Mouse (Mus musculus): ENCODE results near the gene Cdc14b. TPM values are rescaled to one million over a fixed set of nuclear protein-coding genes. Genes with fewer than 3 reads are reported as not detected.
"Not testable (repeated sequence)": the region's sequence is repeated elsewhere in the genome, so short reads cannot be mapped to it uniquely, and the experiment has no call there.

Gene Cdc14b
- total RNA-seq, 2 experiments from 2014 or later = 0.42 TPM; not detected in 1

DNA sequence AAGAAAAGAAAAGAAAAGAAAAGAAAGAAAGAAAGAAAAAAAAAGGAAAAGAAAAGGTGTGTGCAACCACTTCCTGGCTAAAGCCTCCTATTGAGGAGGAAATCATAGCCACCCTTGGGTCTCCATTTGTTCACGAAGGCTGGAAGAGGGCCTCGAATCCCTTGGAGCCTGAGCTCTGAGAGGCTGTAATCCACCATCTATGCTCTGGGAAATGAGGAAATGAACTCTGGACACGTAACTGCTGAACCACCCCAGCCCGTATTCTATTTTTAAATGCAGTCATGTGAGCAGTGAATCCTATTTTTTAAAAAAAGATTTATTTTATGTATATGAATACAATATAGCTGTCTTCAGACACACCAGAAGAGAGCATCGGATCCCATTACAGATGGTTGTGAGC lies 5.8 kb upstream of the Cdc14b start:
- ATAC-seq (replicated peaks; ENCODE audit: low FRiP score, poor library complexity, severe bottlenecking) = no peak

DNA sequence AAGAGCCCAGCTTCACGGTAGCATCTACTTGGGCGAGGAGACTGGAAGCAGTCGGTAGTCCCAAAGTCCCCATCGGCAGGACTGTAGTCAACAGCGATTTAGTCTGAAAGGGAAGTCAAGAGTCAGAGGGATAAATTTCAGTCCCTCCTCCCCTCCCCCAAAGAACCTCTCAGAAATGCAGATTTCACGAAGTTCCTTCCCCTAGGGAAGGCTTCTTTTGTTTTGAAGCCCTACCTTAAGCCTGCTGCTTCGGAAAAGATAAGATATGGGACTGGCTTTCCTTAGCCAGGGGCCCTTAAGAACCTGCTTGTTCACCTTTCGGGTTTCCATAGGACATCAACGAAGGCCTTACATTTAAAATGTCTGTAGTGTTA lies 651 bp upstream of the Cdc14b start:
- ATAC-seq (replicated peaks; ENCODE audit: low FRiP score, poor library complexity, severe bottlenecking) = no peak

DNA sequence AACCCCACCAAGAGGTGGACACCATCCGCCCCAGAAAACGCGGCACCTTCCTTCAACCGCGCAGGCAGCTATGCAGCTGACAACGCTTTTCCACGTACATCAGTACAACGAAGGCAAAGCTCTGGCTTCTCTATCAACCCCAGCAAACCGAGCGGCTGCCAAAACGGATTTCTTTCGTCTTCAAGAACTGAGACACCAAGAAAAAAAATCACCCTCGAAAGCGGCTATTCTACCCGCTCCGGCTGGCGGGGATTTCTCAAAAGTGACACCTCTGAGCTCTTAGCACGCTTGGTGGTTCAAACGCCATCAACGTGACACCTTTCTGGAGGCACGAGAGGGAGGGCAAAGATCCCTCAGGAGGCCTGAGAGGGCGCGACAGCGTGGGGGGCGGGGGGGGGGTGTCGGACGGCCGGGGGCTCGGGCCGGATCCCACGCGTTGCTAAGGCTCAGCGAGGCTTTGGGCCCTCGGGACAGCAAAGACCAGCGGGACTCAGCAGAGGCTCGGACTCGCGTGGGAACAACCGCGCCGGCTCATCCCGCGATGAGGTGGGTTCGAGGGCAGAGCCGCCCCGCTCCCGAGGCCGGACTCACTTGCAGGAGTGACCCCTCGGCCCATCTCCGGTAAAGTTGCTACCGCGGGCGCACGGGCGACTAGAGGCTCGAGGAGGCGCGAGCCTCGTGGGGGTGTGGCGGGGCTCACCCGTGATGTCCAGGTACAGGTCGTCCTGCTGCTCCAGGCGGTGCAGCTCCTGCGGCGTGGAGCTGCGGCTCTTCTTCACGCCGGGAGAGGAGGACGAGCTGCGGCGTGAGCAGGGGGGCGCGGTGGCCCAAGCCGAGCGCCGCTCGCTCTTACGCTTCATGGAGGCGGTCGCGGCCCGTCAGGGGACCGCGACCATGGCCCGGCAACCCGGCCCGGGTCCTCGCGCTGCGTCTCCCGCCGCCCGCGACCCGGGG lies 922 bp downstream of the Cdc14b start:
- no peak for ATAC-seq (replicated peaks; ENCODE audit: low FRiP score, poor library complexity, severe bottlenecking)

DNA sequence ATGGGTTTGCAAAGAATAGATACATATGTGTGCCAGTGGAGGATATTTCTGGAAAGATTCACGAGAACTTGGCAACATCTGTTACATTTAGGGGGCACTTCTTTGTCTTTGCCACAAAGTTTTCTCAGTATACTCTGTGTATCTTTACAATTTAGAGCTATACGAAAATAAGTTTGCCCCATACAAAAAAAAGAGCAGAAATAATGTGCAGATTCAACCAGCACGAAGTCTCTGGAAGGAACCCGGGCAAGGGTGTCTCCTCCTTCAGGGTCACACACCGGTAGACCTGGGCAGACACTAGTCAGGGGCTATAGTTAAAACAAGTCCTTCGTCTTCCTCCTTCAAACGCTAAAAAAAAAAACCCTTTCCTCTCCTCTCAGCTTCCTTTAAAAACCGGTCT lies 1.7 kb downstream of the Cdc14b start:
- no peak for ATAC-seq (replicated peaks; ENCODE audit: low FRiP score, poor library complexity, severe bottlenecking)

- no peak for ATAC-seq (replicated peaks; ENCODE audit: low FRiP score, poor library complexity, severe bottlenecking)
These were observed 6.7 kb downstream of the Cdc14b start for GRCm38 (mm10) chr13:64268384-64268783.

DNA sequence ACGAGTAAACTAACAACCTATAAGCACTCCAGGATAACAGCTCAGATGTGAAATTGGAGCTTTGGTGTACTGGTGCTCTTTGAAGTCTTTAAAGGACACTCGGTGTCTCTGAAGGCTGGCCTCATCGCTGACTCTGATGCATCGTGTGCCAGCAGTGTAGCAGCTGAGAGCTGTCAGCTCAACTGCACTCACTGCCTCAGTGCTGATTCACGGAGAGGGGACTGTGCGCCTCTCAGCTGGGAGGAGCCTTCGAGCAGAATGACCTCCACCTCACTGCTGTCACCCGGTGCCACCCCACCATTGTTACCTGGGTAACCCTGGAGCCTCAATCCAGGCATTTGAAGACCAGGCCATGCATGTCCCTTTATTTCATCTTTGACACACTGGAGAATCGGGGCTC lies 7.9 kb downstream of the Cdc14b start:
- no peak for ATAC-seq (replicated peaks; ENCODE audit: low FRiP score, poor library complexity, severe bottlenecking)

- ATAC-seq (replicated peaks; ENCODE audit: low FRiP score, poor library complexity, severe bottlenecking) = no peak
These were observed 10.5 kb downstream of the Cdc14b start for GRCm38 (mm10) chr13:64264586-64264985.

DNA sequence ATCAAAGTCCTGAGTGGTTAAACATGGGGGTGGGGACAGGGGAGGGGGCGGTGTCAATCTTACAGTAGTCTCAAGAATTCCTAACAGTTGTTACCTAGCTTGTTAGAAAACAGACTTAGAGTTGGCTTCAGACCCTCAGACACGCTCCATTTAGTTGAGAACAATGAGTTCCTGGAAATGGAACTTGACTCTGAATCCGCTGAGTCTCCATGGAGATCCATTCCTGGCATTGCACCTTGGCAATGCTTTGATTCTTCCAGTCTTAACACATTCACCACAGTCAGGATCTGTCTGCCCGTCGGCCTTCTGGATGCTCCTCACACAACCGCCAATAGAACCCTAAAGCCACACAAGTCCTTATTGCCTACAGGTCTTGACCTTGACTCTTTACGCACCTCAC lies 15.2 kb downstream of the Cdc14b start:
- ATAC-seq (replicated peaks; ENCODE audit: low FRiP score, poor library complexity, severe bottlenecking) = no peak

DNA sequence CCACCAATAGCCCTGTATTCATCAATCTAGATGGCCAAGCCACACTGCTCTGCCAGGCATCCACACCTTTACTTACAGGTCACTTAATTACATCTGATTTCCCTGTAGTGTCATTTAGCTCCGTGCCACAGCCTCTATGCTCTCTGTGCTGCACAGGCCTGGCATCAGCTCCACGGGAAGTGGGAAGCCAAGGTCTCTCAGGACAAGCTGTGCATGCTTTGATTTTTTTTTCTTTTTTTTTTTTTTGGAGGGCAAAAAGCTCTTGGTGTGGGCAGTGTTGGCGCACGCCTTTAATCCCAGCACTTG lies 16.6 kb downstream of the Cdc14b start:
- no peak for ATAC-seq (replicated peaks; ENCODE audit: low FRiP score, poor library complexity, severe bottlenecking)

DNA sequence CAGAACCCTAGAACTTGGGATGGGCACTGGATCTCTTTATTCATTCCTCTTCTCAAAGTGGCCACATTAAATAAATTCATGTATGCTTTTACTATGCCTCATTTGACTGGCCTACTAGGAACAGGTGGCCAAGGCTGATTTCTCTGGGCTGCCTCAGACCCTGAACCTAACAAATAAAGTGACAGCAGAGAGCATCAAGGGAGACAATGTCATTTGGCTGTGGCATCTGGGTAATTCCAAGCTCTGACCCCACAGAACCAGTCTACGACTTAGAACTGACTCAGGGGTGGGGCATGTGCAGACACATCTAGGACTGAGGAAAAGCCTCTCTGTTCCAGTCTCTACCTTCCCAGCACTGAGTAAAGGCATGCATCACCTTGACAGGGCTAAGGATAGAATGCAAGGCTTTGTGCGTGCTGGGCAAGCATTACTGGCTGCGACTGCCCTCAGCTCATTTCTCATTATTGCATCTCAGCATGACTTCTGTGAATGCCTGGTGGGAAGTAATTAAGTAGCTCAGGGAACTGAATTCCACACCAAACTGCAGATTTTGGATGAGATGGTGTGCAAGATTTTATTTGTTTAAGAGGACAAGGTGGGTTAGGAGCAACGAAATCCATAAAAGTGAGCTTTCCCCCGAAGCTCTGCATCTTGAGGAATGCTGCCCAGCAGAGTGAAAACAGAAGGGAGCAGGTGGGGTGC lies 17.1 kb downstream of the Cdc14b start:
- ATAC-seq (replicated peaks; ENCODE audit: low FRiP score, poor library complexity, severe bottlenecking) = no peak

DNA sequence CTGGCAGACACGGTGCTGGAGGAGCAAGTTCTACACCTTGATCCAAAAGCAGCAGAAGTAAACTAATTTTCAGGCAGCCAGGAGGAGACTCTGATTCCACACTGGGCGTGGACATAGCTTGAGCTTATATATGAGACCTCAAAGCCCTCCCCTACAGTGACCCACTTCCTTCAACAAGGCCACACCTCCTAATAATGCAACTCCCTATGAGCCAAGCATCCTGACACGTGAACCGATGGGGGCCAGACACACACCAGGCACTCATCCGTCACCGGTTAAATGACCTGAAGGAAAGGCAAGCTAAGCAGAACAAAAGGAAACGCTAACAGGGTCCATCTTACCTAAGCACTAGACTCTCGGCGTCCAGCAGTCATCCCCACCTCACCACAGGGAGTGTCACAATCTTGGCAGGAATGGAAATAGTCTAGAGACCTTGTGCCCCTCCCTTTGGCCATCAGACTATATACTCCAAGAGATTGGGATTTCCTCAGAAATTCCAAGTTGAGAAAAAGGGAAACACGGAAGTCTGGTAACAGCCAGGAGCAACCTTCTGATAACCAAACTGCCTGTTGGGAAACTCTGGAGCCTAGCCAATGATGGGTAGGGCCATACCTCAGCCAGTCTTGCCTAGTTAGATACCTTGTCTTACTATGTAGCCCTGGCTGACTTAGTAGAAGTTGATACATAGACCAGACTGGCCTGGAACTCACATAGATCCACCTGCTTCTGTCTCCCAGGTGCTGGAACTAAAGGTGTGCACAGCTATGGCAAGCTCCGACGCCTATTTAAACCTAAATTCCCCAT lies 17.9 kb downstream of the Cdc14b start:
- ATAC-seq (replicated peaks; ENCODE audit: low FRiP score, poor library complexity, severe bottlenecking) = no peak

DNA sequence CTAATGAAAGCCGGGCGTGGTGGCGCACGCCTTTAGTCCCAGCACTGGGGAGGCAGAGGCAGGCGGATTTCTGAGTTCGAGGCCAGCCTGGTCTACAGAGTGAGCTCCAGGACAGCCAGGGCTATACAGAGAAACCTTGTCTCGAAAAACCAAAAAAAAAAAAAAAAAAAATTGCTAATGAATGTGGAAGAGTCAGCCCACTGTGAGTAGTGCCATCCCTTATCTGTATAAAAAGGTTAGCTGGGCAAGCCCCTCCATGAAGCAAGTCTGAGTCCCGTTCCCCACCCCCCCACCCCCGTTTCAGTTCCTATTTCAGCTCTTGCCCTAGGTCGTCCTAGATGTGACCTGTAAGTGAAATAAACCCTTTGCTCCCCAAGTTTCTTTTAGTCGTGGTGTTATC lies 20.9 kb downstream of the Cdc14b start:
- ATAC-seq (replicated peaks; ENCODE audit: low FRiP score, poor library complexity, severe bottlenecking) = not testable (repeated sequence)

- ATAC-seq (replicated peaks; ENCODE audit: low FRiP score, poor library complexity, severe bottlenecking) = no peak
These were observed 21.4 kb downstream of the Cdc14b start for GRCm38 (mm10) chr13:64253697-64254096.

GRCm38 (mm10) chr13:64252147-64252546 lies 22.9 kb downstream of the Cdc14b start:
- ATAC-seq (replicated peaks; ENCODE audit: low FRiP score, poor library complexity, severe bottlenecking) = no peak

GRCm38 (mm10) chr13:64250363-64250762 lies 24.7 kb downstream of the Cdc14b start:
- no peak for ATAC-seq (replicated peaks; ENCODE audit: low FRiP score, poor library complexity, severe bottlenecking)

DNA sequence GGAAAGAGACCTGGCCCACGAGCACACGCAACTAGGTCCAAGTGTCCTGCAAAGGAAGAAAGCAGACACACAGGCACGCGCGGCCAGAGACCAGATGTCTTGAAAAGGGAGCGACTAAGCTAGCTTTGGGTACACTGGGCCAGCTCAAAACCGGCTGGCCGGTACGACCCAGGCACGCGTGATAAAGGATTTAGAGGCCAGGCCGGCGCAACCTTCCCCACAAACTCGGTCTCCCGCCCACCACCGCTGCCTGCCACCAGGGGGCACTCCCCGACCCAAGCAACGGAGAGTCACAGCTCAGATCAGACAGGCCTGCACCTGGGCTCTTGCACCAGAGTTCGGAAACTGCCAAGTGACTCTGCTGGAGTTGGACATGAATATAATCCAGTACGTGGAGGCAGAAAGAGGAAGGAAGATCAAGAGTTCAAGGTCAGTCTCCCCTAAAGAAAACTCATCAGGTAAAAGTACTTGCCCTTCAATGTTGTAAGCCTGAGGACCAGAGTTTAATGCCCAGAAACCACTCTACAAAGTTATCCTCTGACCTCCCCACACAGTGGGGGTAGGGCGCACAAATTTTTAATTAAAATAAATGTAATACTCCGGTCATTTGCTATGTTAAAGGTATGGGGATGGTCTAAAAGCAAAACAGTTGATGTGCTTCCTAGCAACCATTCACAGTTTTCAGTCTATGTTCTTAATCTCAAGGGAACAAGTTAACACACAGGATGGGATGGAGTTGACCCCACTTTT lies 26.1 kb downstream of the Cdc14b start:
- ATAC-seq (replicated peaks; ENCODE audit: low FRiP score, poor library complexity, severe bottlenecking) = peak; percentile 96

DNA sequence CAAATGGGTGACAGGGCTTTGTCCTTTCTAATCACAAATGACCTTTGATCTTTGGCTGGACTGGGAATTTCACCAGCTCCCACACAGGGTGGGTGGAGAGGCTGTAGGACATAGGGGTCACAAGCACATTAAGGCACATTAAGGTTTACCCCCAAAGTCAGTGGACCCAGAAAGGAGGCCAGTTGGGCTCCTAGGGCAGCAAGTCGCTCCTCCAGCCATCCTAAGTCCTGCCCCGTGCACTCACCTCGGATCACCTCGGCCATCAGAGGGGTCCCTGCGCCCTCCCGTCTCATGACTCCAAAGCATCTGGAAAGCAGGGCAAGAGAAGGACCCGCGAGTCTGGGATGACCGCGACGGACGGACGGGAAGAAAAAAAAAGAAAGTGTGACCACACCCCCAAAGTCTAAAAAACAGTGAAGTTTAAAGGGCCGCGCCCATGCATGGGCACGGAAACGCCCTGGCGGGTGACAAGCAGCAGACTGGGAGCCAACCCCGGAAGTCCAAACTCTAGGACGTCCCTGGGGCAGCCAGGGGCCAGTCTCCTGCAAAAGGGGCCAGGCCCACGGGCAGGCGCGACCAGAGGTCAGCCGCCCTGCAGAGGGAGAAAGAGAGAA lies 26.8 kb downstream of the Cdc14b start:
- ATAC-seq (replicated peaks; ENCODE audit: low FRiP score, poor library complexity, severe bottlenecking) = peak; percentile 94

DNA sequence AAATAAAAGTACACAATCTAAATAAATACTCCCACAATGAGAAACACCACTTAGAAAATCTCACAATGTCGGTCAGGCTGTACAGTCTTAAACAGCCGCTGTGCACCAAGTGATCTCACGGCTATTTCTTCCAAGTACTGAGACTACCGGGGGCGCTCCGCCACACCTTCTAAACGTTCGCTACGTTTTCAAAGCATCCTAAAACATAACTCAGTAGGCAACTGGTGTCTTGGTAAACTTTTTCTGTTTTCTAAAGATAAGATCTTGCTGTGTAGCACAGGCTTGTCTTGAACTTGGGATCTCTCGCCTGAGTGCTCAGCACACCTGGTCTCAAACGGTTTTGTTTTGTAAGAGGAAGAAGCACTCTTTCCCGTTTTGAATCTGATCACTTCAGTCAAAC lies 29.0 kb downstream of the Cdc14b start:
- no peak for ATAC-seq (replicated peaks; ENCODE audit: low FRiP score, poor library complexity, severe bottlenecking)

DNA sequence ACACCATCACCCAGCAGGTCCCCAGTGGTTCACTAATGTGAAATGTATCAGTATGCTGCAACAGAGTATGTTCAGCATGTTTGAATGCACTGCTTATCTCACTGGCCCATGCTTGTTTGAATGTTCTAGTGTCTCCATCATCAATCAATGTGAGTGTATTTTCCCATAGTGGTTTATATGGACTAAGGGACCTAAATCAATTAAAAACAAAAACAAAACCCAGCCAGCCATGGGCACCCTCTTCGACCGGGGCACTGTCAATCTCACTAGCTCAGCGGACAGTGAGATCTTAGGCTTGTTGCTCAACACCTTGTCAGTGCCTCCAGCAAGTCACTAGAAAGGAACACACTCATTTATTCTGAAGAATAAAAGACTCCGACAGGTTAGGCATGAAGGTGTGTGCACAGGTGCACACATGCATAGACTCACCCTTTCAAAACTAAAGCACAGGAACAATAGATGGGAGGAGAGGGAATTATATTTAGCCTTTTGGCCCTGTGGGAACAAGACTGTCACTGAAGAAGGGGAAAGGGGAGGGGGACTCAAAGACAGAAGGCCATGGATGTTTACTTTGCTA lies 30.3 kb downstream of the Cdc14b start:
- no peak for ATAC-seq (replicated peaks; ENCODE audit: low FRiP score, poor library complexity, severe bottlenecking)
